ENCODE assay signal across 8 mouse cellular contexts in genomic region chr9:20740407-20740806, GRCm38 (mm10). TPM values are rescaled to one million over a fixed set of nuclear protein-coding genes. Genes with fewer than 3 reads are reported as not detected.
A peak's percentile ranks its signal among the peaks of the same experiment; 100 is the strongest.
DNase-seq lines count a peak whose midpoint lies in the region; ATAC-seq and TF ChIP-seq lines count a peak whose summit lies in the region.

No protein-coding gene starts in this region.

- WGBS in forebrain, embryonic 12.5 days, result under 1% methylated on average over 12 of the region's 12 CpGs
- WGBS in heart, embryonic 16.5 days, result under 1% methylated on average over 12 of the region's 12 CpGs
- WGBS in liver, embryonic 15.5 days (ENCODE audit: insufficient replicate concordance), result 1% methylated on average over 12 of the region's 12 CpGs
- 3% methylated on average over 11 of the region's 12 CpGs for whole genome bisulfite sequencing in neural tube, embryonic 14.5 days

- DNase-seq in c-Kit-positive CD71-positive TER-119-positive erythroid progenitor cells, embryonic 14.5 days (ENCODE audit: low spot score), result peak; percentile 76
- DNase-seq in kidney, postnatal 4 days, result peak; percentile 87 to 90

- H3K4me1 ChIP-seq in ES-Bruce4 (ENCODE audit: control insufficient read depth, insufficient read depth, low read length), result peaks cover 2% of the 10 kb centered on the region
- peaks cover 14% of the 10 kb centered on the region for H3K4me1 ChIP-seq in forebrain, embryonic 12.5 days
- H3K4me1 ChIP-seq in heart, embryonic 16.5 days (ENCODE audit: control insufficient read depth, insufficient read depth, low read length), result peaks cover 3% of the 10 kb centered on the region
- peaks cover 9% of the 10 kb centered on the region for H3K4me1 ChIP-seq in liver, embryonic 15.5 days (replicated peaks)
- no peaks in the 10 kb centered on the region for H3K4me1 ChIP-seq in neural tube, embryonic 14.5 days (ENCODE audit: control insufficient read depth, insufficient read depth, low read length)
- peaks cover 11% of the 10 kb centered on the region for H3K4me1 ChIP-seq in testis, adult 2 months (ENCODE audit: control insufficient read depth, insufficient read depth, low read length)

- H3K36me3 ChIP-seq in ES-Bruce4 (ENCODE audit: control insufficient read depth, insufficient read depth, low read length, poor library complexity, severe bottlenecking), result no peaks in the 10 kb centered on the region
- no peaks in the 10 kb centered on the region for H3K36me3 ChIP-seq in forebrain, embryonic 12.5 days (replicated peaks)
- H3K36me3 ChIP-seq in heart, embryonic 16.5 days (ENCODE audit: control insufficient read depth, insufficient read depth), result no peaks in the 10 kb centered on the region
- no peaks in the 10 kb centered on the region for H3K36me3 ChIP-seq in liver, embryonic 15.5 days (replicated peaks)
- no peaks in the 10 kb centered on the region for H3K36me3 ChIP-seq in neural tube, embryonic 14.5 days (ENCODE audit: control insufficient read depth, insufficient read depth, low read length)
- no peaks in the 10 kb centered on the region for H3K36me3 ChIP-seq in testis, adult 2 months (ENCODE audit: control insufficient read depth, insufficient read depth, low read length)

- ATAC-seq in forebrain, embryonic 12.5 days (ENCODE audit: low FRiP score), result peak; percentile 76
- ATAC-seq in heart, embryonic 16.5 days (replicated peaks; ENCODE audit: extremely low read depth, insufficient read depth, low FRiP score), result peak; percentile 78; the same call in 1 of the 2 replicates
- peak; percentile 28; the same call in 1 of the 2 replicates for ATAC-seq in liver, embryonic 15.5 days (ENCODE audit: insufficient read depth)
- ATAC-seq in neural tube, embryonic 14.5 days (ENCODE audit: low read depth), result peak; percentile 55; the same call in 1 of the 2 replicates

- no peak overlapping the region for H3K27ac ChIP-seq in ES-Bruce4 (ENCODE audit: insufficient read depth, low read length)
- no peak overlapping the region for H3K27ac ChIP-seq in forebrain, embryonic 12.5 days
- H3K27ac ChIP-seq in heart, embryonic 16.5 days (ENCODE audit: low read length), result no peak overlapping the region
- H3K27ac ChIP-seq in liver, embryonic 15.5 days (replicated peaks), result no peak overlapping the region
- H3K27ac ChIP-seq in neural tube, embryonic 14.5 days (ENCODE audit: low read depth, low read length), result no peak overlapping the region
- no peak overlapping the region for H3K27ac ChIP-seq in testis, adult 2 months (ENCODE audit: control insufficient read depth, insufficient read depth, low read depth, low read length)

- no peak overlapping the region for H3K4me2 ChIP-seq in forebrain, embryonic 12.5 days
- H3K4me2 ChIP-seq in heart, embryonic 16.5 days (ENCODE audit: low read depth, low read length), result peak overlapping the region; percentile 46
- no peak overlapping the region for H3K4me2 ChIP-seq in liver, embryonic 15.5 days
- H3K4me2 ChIP-seq in neural tube, embryonic 14.5 days (ENCODE audit: low read depth, low read length), result no peak overlapping the region

- H3K9me3 ChIP-seq in ES-Bruce4 (replicated peaks; ENCODE audit: control insufficient read depth, insufficient read depth, low read length, poor library complexity, severe bottlenecking), result no peaks in the 10 kb centered on the region
- no peaks in the 10 kb centered on the region for H3K9me3 ChIP-seq in forebrain, embryonic 12.5 days
- 0 out of 2 replicates have a peak, but pooled peaks cover 3% of the 10 kb centered on the region for H3K9me3 ChIP-seq in heart, embryonic 16.5 days (replicated peaks; ENCODE audit: control insufficient read depth, low read length)
- H3K9me3 ChIP-seq in liver, embryonic 15.5 days (replicated peaks), result no peaks in the 10 kb centered on the region
- no peaks in the 10 kb centered on the region for H3K9me3 ChIP-seq in neural tube, embryonic 14.5 days (ENCODE audit: control insufficient read depth, low read length)

- no peak for TF ChIP-seq POLR2A in ES-Bruce4 (IDR thresholded peaks at IDR 0.05; ENCODE audit: insufficient read depth, low read length)
- TF ChIP-seq POLR2A in testis, adult 2 months (IDR thresholded peaks at IDR 0.05; ENCODE audit: control insufficient read depth, low read depth, low read length), result no peak

- no peaks in the 10 kb centered on the region for H3K27me3 ChIP-seq in ES-Bruce4 (ENCODE audit: control insufficient read depth, insufficient read depth, low read length, poor library complexity, severe bottlenecking)
- peaks cover 39% of the 10 kb centered on the region for H3K27me3 ChIP-seq in forebrain, embryonic 12.5 days
- H3K27me3 ChIP-seq in heart, embryonic 16.5 days (ENCODE audit: control insufficient read depth, insufficient read depth, low read length), result peaks cover 26% of the 10 kb centered on the region
- H3K27me3 ChIP-seq in liver, embryonic 15.5 days, result peaks cover 57% of the 10 kb centered on the region
- H3K27me3 ChIP-seq in neural tube, embryonic 14.5 days (ENCODE audit: control insufficient read depth, insufficient read depth, low read length), result no peaks in the 10 kb centered on the region
- H3K27me3 ChIP-seq in testis, adult 2 months (ENCODE audit: control insufficient read depth, insufficient read depth, low read length), result no peaks in the 10 kb centered on the region

- TF ChIP-seq CTCF in ES-Bruce4 (IDR thresholded peaks at IDR 0.05; ENCODE audit: low read depth, low read length), result peak; percentile 96
- peak; percentile 98 for TF ChIP-seq CTCF in testis, adult 2 months (IDR thresholded peaks at IDR 0.05; ENCODE audit: control insufficient read depth, insufficient read depth, insufficient replicate concordance, low read depth, low read length)

- no peak overlapping the region for H3K4me3 ChIP-seq in ES-Bruce4 (ENCODE audit: low read depth, low read length)
- no peak overlapping the region for H3K4me3 ChIP-seq in forebrain, embryonic 12.5 days (replicated peaks)
- no peak overlapping the region for H3K4me3 ChIP-seq in heart, embryonic 16.5 days (ENCODE audit: low read length)
- H3K4me3 ChIP-seq in liver, embryonic 15.5 days (replicated peaks), result no peak overlapping the region
- no peak overlapping the region for H3K4me3 ChIP-seq in neural tube, embryonic 14.5 days (ENCODE audit: low read depth, low read length)
- H3K4me3 ChIP-seq in testis, adult 2 months (ENCODE audit: control insufficient read depth, low read depth, low read length), result peak overlapping the region; percentile 17; the same call in 1 of the 2 replicates

- H3K9ac ChIP-seq in ES-Bruce4 (ENCODE audit: low read depth, poor library complexity, severe bottlenecking), result no peak overlapping the region
- no peak overlapping the region for H3K9ac ChIP-seq in forebrain, embryonic 12.5 days
- H3K9ac ChIP-seq in heart, embryonic 16.5 days (ENCODE audit: low read length), result peak overlapping the region; percentile 35; the same call in 1 of the 2 replicates
- no peak overlapping the region for H3K9ac ChIP-seq in liver, embryonic 15.5 days
- no peak overlapping the region for H3K9ac ChIP-seq in neural tube, embryonic 14.5 days (replicated peaks; ENCODE audit: low read depth, low read length)

- 0 out of 2 replicates have a peak, but pooled peaks have one; percentile 53 for TF ChIP-seq EP300 in ES-Bruce4 (IDR thresholded peaks at IDR 0.05; ENCODE audit: insufficient read depth, low read depth, low read length)

RNA-seq across cellular contexts. Expression of gene Olfm2, which starts 5.7 kb away (rescaled TPM):
- 3.3 and 4.4 TPM in 2 replicates for polyA plus RNA-seq in ES-Bruce4 (2011; ENCODE audit: insufficient read depth, insufficient read length, low read depth, missing spikeins)
- 35.2 and 36.4 TPM in 2 replicates for polyA plus RNA-seq in forebrain, embryonic 12.5 days (2016; fragmentation: Nextera tagmentation; extraction: Ambion mirVana)
- 1.4 and 1.7 TPM in 2 replicates for polyA plus RNA-seq in heart, embryonic 16.5 days (2015; fragmentation: Nextera tagmentation; extraction: Ambion mirVana)
- 0.20 and 0.30 TPM in 2 replicates for polyA plus RNA-seq in liver, embryonic 15.5 days (2015; fragmentation: Nextera tagmentation; extraction: Ambion mirVana)
- polyA plus RNA-seq in neural tube, embryonic 14.5 days (2014; fragmentation: Nextera tagmentation; extraction: Ambion mirVana), result 155 and 202 TPM in 2 replicates
- polyA plus RNA-seq in testis, adult 2 months (2012; rRNA removed), result 3.2 and 3.4 TPM in 2 replicates

Comparison
In these comparisons a context has a peak if more than half of its experiments do, and no peak if none do; other contexts are left out.
1. ATAC-seq: peak in every context shown above with its lines; median percentile 78 in heart, embryonic 16.5 days; 76 in forebrain, embryonic 12.5 days; 55 in neural tube, embryonic 14.5 days; 28 in liver, embryonic 15.5 days.